Mouse (Mus musculus): ENCODE measurements around the gene Nln. TPM values are rescaled to one million over a fixed set of nuclear protein-coding genes. Genes with fewer than 3 reads are reported as not detected.
A peak's percentile ranks its signal among the peaks of the same experiment; 100 is the strongest.

The Nln gene
- polyA plus RNA-seq, 1 experiment from 2014 or later = 23.5 TPM

GRCm38 (mm10) chr13:104040950-104041349, 68.5 kb downstream of the Nln start:
- ATAC-seq (ENCODE audit: low FRiP score) (no peak), DNase-seq (ENCODE audit: low spot score, missing footprints) (no peak)
- Histone ChIP-seq H3K9me3 (ENCODE audit: control insufficient read depth, low read length) (no peaks in the 10 kb centered on the region), H3K4me1 (ENCODE audit: control insufficient read depth, insufficient read depth, low read length) (no peaks in the 10 kb centered on the region), H3K27me3 (ENCODE audit: control insufficient read depth, insufficient read depth, low read length) (no peaks in the 10 kb centered on the region), H3K4me3 (ENCODE audit: low read depth, low read length) (no peak overlapping the region), H3K4me2 (no peak overlapping the region), H3K36me3 (ENCODE audit: control insufficient read depth, insufficient read depth, low read length) (no peaks in the 10 kb centered on the region), H3K27ac (ENCODE audit: low read depth, low read length) (no peak overlapping the region), H3K9ac (ENCODE audit: low read length) (no peak overlapping the region)
- 87% methylated on average over 4 of the region's 4 CpGs for WGBS

- H3K9me3 ChIP-seq (ENCODE audit: control insufficient read depth, low read length) = no peaks in the 10 kb centered on the region
- no peaks in the 10 kb centered on the region for H3K4me1 ChIP-seq (ENCODE audit: control insufficient read depth, insufficient read depth, low read length)
- ATAC-seq (ENCODE audit: low FRiP score) (no peak), DNase-seq (ENCODE audit: low spot score, missing footprints) (no peak)
- H3K27me3 ChIP-seq (ENCODE audit: control insufficient read depth, insufficient read depth, low read length) = no peaks in the 10 kb centered on the region
- H3K4me2 ChIP-seq = no peak overlapping the region
- no peak overlapping the region for H3K4me3 ChIP-seq (ENCODE audit: low read depth, low read length)
- no peaks in the 10 kb centered on the region for H3K36me3 ChIP-seq (ENCODE audit: control insufficient read depth, insufficient read depth, low read length)
- H3K27ac ChIP-seq (ENCODE audit: low read depth, low read length) = no peak overlapping the region
- H3K9ac ChIP-seq (ENCODE audit: low read length) = no peak overlapping the region
- WGBS = 82% methylated on average over 4 of the region's 4 CpGs
Observed at GRCm38 (mm10) chr13:104039861-104040260, 69.6 kb downstream of the Nln start.

- no peaks in the 10 kb centered on the region for H3K4me1 ChIP-seq (ENCODE audit: control insufficient read depth, insufficient read depth, low read length)
- no peaks in the 10 kb centered on the region for H3K27me3 ChIP-seq (ENCODE audit: control insufficient read depth, insufficient read depth, low read length)
- WGBS = 95% methylated on average over 7 of the region's 7 CpGs
- no peak overlapping the region for H3K4me2 ChIP-seq
- no peak overlapping the region for H3K4me3 ChIP-seq (ENCODE audit: low read depth, low read length)
- DNase-seq (ENCODE audit: low spot score, missing footprints) = no peak
- H3K9ac ChIP-seq (ENCODE audit: low read length) = no peak overlapping the region
- H3K27ac ChIP-seq (ENCODE audit: low read depth, low read length) = no peak overlapping the region
- H3K36me3 ChIP-seq (ENCODE audit: control insufficient read depth, insufficient read depth, low read length) = no peaks in the 10 kb centered on the region
- no peaks in the 10 kb centered on the region for H3K9me3 ChIP-seq (ENCODE audit: control insufficient read depth, low read length)
- no peak for ATAC-seq (ENCODE audit: low FRiP score)
Observed at GRCm38 (mm10) chr13:104038891-104039290, 70.5 kb downstream of the Nln start.

- Histone ChIP-seq H3K27me3 (ENCODE audit: control insufficient read depth, insufficient read depth, low read length) (no peaks in the 10 kb centered on the region), H3K4me3 (ENCODE audit: low read depth, low read length) (no peak overlapping the region), H3K9ac (ENCODE audit: low read length) (no peak overlapping the region), H3K27ac (ENCODE audit: low read depth, low read length) (no peak overlapping the region), H3K4me1 (ENCODE audit: control insufficient read depth, insufficient read depth, low read length) (no peaks in the 10 kb centered on the region), H3K9me3 (ENCODE audit: control insufficient read depth, low read length) (no peaks in the 10 kb centered on the region), H3K36me3 (ENCODE audit: control insufficient read depth, insufficient read depth, low read length) (no peaks in the 10 kb centered on the region), H3K4me2 (no peak overlapping the region)
- DNase-seq (ENCODE audit: low spot score, missing footprints) (no peak), ATAC-seq (ENCODE audit: low FRiP score) (peak; percentile 35; the same call in 1 of the 2 replicates)
- 82% methylated on average over 7 of the region's 7 CpGs for WGBS
Observed at GRCm38 (mm10) chr13:104038358-104038757, 71.1 kb downstream of the Nln start.

GRCm38 (mm10) chr13:104037531-104038290, 71.7 kb downstream of the Nln start:
- Histone ChIP-seq H3K27me3 (ENCODE audit: control insufficient read depth, insufficient read depth, low read length) (no peaks in the 10 kb centered on the region), H3K4me2 (no peak overlapping the region), H3K9ac (ENCODE audit: low read length) (no peak overlapping the region), H3K36me3 (ENCODE audit: control insufficient read depth, insufficient read depth, low read length) (no peaks in the 10 kb centered on the region), H3K4me1 (ENCODE audit: control insufficient read depth, insufficient read depth, low read length) (no peaks in the 10 kb centered on the region), H3K4me3 (ENCODE audit: low read depth, low read length) (no peak overlapping the region), H3K27ac (ENCODE audit: low read depth, low read length) (no peak overlapping the region), H3K9me3 (ENCODE audit: control insufficient read depth, low read length) (no peaks in the 10 kb centered on the region)
- DNase-seq (ENCODE audit: low spot score, missing footprints) (no peak), ATAC-seq (ENCODE audit: low FRiP score) (no peak)
- 71% methylated on average over 9 of the region's 9 CpGs for WGBS

- no peak overlapping the region for H3K4me3 ChIP-seq (ENCODE audit: low read depth, low read length)
- H3K9me3 ChIP-seq (ENCODE audit: control insufficient read depth, low read length) = no peaks in the 10 kb centered on the region
- H3K27me3 ChIP-seq (ENCODE audit: control insufficient read depth, insufficient read depth, low read length) = no peaks in the 10 kb centered on the region
- no peak for ATAC-seq (ENCODE audit: low FRiP score)
- no peak overlapping the region for H3K27ac ChIP-seq (ENCODE audit: low read depth, low read length)
- no peaks in the 10 kb centered on the region for H3K36me3 ChIP-seq (ENCODE audit: control insufficient read depth, insufficient read depth, low read length)
- DNase-seq (ENCODE audit: low spot score, missing footprints) = no peak
- H3K4me2 ChIP-seq = no peak overlapping the region
- H3K9ac ChIP-seq (ENCODE audit: low read length) = no peak overlapping the region
- H3K4me1 ChIP-seq (ENCODE audit: control insufficient read depth, insufficient read depth, low read length) = no peaks in the 10 kb centered on the region
- 81% methylated on average over 23 of the region's 23 CpGs for WGBS
Observed at GRCm38 (mm10) chr13:104036494-104037290, 72.7 kb downstream of the Nln start.

- Histone ChIP-seq H3K36me3 (ENCODE audit: control insufficient read depth, insufficient read depth, low read length) (no peaks in the 10 kb centered on the region), H3K27me3 (ENCODE audit: control insufficient read depth, insufficient read depth, low read length) (no peaks in the 10 kb centered on the region), H3K9me3 (ENCODE audit: control insufficient read depth, low read length) (no peaks in the 10 kb centered on the region), H3K27ac (ENCODE audit: low read depth, low read length) (no peak overlapping the region), H3K4me2 (no peak overlapping the region), H3K4me3 (ENCODE audit: low read depth, low read length) (no peak overlapping the region), H3K9ac (ENCODE audit: low read length) (no peak overlapping the region), H3K4me1 (ENCODE audit: control insufficient read depth, insufficient read depth, low read length) (no peaks in the 10 kb centered on the region)
- DNase-seq (ENCODE audit: low spot score, missing footprints) = no peak
- no peak for ATAC-seq (ENCODE audit: low FRiP score)
- 92% methylated on average over 2 of the region's 2 CpGs for WGBS
Observed at GRCm38 (mm10) chr13:104035651-104036050, 73.8 kb downstream of the Nln start.

GRCm38 (mm10) chr13:104034854-104035253, 74.6 kb downstream of the Nln start:
- Histone ChIP-seq H3K27ac (ENCODE audit: low read depth, low read length) (no peak overlapping the region), H3K27me3 (ENCODE audit: control insufficient read depth, insufficient read depth, low read length) (no peaks in the 10 kb centered on the region), H3K4me1 (ENCODE audit: control insufficient read depth, insufficient read depth, low read length) (no peaks in the 10 kb centered on the region), H3K4me3 (ENCODE audit: low read depth, low read length) (no peak overlapping the region), H3K36me3 (ENCODE audit: control insufficient read depth, insufficient read depth, low read length) (no peaks in the 10 kb centered on the region), H3K9me3 (ENCODE audit: control insufficient read depth, low read length) (no peaks in the 10 kb centered on the region), H3K9ac (ENCODE audit: low read length) (no peak overlapping the region), H3K4me2 (no peak overlapping the region)
- 83% methylated on average over 6 of the region's 6 CpGs for WGBS
- DNase-seq (ENCODE audit: low spot score, missing footprints) (no peak), ATAC-seq (ENCODE audit: low FRiP score) (no peak)

GRCm38 (mm10) chr13:104032620-104033133, 76.7 kb downstream of the Nln start:
- Histone ChIP-seq H3K27ac (ENCODE audit: low read depth, low read length) (no peak overlapping the region), H3K4me3 (ENCODE audit: low read depth, low read length) (no peak overlapping the region)
- WGBS = 76% methylated on average over 3 of the region's 3 CpGs

More at GRCm38 (mm10) chr13:104032620-104033133, 76.7 kb downstream of the Nln start:
- Histone ChIP-seq H3K9ac (ENCODE audit: low read length) (no peak overlapping the region), H3K36me3 (ENCODE audit: control insufficient read depth, insufficient read depth, low read length) (no peaks in the 10 kb centered on the region), H3K27me3 (ENCODE audit: control insufficient read depth, insufficient read depth, low read length) (no peaks in the 10 kb centered on the region), H3K9me3 (ENCODE audit: control insufficient read depth, low read length) (no peaks in the 10 kb centered on the region), H3K4me1 (ENCODE audit: control insufficient read depth, insufficient read depth, low read length) (no peaks in the 10 kb centered on the region), H3K4me2 (no peak overlapping the region)
- ATAC-seq (ENCODE audit: low FRiP score) (no peak), DNase-seq (ENCODE audit: low spot score, missing footprints) (no peak)

Measured in midbrain, embryonic 11.5 days (tissue).